Mouse (Mus musculus) 3T3-L1 (cell line): Measurements from ENCODE around the gene Hddc3.

ENCODE experiments used
- DNase-seq: peaks from one replicate; pipeline ENCODE4 v3.0.0-alpha.2; 2015; ENCODE audit warnings: low read depth, low spot score

Hddc3 gene

GRCm38 (mm10) chr7:80369967-80370431 is 27.1 kb downstream of the Hddc3 start:
- no peak for DNase-seq

DNA sequence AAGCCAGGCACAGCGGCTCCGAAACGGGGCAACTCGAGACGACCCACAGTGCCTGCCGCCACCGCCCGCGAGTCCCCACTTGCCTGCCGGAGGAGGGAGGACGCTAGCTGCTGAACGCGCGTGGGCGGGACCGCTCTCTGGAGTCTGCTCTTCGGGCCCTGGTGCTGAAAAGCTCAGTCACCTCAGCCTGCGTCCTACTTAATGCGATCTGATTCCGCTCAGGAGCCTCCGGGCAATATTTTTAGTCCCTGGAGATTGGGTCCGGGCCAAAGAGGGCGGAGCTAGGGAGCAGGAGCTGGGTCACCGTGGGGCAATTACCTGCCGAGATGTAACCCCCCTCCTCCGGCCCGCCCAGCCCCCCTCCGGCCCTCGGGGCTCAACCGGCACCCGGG is 27.7 kb downstream of the Hddc3 start:
- DNase-seq: peak; percentile 77

GRCm38 (mm10) chr7:80371041-80371751 is 28.3 kb downstream of the Hddc3 start, which contains the start of gene Man2a2:
Gene Man2a2 (minus strand): TSS chr7:80371375.
- no peak for DNase-seq

DNA sequence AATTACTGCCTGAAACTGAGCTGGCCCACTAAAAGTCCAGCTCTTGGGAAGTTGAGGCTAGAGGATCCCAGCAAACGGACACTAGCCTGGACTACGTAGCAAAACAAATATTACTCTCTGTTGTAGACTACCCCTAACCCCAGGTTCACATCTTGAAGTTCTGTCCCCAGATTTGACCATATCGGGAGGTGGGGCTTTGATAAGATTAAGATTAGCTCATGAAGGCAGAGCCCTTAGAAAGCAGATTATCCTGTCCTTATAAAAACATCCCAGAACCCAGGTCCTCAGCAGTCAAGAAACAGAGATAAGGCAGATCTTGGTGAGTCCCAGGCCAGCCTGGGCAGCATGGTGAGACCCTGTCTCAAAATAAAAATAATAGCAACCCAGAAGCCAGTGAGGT is 29.3 kb downstream of the Hddc3 start:
- no peak for DNase-seq

GRCm38 (mm10) chr7:80372667-80373066 is 29.8 kb downstream of the Hddc3 start:
- DNase-seq: no peak

DNA sequence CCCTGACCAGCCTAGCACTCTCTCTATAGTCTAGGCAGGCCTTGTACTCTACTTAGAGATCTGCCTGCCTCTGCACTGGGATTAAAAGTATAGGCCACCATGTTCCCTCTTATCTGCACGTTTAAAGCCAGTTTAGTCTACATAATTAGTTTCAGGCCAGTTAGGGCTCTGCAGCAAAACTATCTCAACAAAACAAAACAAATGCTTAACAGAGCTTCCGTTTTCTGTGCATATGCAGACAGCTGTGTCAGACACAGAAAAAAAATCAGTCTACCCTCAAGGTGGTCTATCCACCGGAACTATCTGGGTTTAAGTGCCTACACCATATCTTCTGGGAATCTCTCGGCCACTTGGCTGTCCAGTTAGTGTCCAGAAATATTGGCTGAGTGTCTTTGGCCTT is 30.4 kb downstream of the Hddc3 start:
- DNase-seq: no peak

GRCm38 (mm10) chr7:80373850-80374249 is 30.9 kb downstream of the Hddc3 start:
- no peak for DNase-seq

DNA sequence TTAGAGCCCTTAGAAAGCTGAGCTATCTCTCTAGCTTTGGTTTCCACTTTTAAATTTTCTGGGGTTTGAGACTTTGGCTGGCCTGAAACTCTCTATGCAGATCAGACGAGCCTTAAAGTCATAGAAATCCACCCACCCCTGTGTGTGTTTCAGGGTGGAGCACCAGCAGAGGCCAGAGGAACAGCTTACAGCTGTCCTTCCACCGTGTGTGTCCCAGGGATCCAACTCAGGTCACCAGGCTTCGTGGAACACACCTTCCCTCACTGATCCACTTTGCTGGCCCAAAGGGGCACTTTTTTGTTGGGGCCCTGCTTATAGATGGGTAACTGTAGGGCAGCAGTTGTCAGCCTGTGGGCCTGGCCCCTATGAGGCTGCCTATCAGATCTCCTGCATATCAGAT is 31.4 kb downstream of the Hddc3 start:
- DNase-seq: no peak

GRCm38 (mm10) chr7:80374733-80375132 is 31.8 kb downstream of the Hddc3 start:
- DNase-seq: no peak

DNA sequence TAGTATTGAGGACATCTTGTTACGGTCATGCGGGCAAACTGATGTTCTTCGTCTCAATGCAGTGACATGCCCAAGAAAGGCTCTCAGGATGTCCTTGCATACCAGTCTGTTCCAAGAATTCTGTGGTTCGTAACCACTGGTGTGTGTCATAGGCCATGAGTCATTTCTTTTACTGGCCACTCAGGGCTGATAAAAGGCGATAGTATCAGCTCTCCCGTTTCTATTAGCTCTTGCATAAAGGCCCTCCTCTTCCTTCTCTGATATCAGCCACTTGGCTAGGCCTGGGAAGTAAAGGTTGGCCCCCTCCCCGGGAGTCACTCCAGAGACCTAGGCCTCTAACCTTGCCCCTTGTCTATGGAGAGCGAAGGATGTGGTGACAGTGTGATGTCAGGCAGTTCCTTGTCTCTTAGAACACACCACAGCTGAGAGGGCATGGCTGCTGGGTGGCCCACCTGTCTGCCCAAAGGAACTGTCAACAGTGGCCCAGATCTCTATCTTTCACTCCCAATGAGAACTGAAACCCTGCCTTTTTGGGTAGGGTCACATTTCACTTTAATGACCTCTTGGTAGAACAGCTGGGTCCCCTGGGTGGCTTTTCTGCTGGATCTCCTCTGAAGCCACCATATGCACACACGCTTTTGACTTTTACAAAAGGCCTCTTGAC is 32.6 kb downstream of the Hddc3 start:
- DNase-seq: peak; percentile 94

DNA sequence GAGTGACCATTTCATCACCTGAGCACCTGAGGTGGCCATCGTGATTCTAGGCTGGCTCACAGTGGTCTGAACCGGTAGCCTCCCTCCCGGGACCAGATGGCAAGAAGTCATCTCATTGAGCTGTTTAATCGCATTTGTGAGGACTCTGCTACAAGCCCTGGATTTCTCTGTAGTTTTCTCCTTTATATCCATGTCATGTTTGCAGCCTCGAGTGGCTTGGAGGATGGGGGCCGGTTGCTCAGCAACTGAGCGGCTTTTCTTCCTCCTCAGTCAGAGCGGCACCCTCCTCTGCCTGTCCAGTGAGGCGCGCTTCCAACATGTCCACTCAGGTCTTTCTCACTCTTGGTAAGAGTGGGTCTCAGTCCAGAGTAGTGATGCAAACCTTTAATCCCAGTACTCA is 33.3 kb downstream of the Hddc3 start:
- no peak for DNase-seq

DNA sequence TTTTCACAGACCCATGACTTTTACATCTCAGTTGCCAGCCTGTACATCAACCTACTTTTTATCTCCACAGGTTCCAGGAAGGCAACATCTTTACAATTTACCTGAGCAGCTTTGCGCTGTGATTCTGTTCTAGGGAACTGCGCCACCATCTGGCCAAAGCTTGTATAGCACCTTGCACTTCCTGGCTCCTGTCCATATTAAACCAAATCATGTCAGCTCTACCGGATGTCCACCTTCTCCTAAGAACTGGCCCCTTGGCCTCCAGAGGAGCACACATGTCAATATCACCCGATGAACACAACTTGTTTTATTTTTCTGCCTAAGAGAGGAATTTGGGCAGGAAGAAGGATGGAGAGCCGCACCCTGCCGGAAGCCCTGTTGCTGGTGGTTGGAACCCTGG is 34.6 kb downstream of the Hddc3 start:
- peak; percentile 53 for DNase-seq

DNA sequence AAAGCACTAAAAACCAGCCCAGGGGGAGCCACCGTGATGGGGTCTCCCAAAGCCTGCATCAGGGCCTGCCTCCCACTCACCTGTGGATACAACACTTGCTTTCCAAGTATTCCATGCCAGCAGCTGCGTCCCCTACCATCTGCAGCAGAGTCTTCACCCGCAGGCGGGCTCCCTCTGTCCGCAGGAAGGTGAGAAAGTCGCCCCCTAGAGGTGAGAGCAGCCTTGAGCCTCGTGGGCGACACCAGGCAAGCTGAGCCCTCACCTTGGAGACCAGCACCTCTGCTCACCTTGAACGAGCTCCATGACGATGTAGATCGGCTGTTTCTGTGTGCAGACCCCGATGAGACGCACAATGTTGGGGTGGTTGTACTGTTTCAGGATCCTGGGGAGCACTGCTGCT is 36.6 kb downstream of the Hddc3 start:
- no peak for DNase-seq

DNA sequence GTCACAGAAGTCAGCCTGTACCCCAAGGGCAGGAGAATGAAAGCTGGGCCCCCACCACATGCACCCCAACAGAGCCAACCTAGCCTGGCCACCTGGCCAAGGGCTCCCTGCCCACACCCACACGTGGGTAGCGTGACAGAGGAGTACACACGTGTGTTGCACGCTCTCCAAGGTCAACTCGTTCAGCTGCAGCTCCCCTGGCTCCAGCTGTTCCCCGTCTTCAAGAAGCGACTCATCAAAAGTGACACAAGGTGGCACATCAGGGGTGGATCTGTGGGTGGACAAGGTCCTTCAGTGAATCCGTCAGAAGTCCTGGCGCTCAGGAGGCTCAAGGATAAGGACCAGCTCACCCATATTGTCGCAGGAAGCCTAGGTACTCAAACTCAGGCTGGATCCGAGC is 40.0 kb downstream of the Hddc3 start:
- DNase-seq: no peak

DNA sequence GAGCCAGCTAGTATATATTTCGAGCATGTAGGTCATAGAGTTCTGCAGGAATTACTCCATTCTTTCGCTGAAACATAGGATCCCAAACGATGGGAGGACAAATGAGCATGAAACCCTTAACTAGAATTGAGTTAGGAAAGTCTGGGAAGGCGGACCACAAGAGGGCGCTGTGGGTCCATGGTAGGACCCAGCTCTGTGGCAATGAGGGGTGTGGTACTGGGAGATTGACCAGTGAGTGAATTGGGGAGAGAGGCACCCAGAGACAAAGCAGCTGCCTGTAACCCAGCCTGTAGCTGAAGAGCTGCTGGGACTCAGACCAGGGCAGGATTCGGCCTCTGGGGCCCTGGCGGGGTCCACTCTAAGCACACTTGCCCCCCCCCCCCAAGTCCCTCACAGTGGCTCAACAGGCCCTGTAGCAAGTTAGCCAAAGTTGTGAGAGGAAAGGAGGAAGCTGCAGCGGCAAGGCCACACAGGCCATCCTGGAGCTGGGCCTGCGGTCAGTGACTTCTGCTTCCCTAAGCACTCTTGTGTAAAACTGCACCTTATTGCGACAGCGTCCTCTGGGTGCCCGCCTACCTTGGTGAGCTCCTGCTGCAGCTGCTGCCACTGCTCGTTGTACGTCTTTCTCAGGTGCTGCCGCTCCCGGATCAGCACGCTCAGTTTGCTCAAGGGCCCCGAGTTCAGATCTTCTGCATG is 43.5 kb downstream of the Hddc3 start:
- peak; percentile 88 for DNase-seq

DNA sequence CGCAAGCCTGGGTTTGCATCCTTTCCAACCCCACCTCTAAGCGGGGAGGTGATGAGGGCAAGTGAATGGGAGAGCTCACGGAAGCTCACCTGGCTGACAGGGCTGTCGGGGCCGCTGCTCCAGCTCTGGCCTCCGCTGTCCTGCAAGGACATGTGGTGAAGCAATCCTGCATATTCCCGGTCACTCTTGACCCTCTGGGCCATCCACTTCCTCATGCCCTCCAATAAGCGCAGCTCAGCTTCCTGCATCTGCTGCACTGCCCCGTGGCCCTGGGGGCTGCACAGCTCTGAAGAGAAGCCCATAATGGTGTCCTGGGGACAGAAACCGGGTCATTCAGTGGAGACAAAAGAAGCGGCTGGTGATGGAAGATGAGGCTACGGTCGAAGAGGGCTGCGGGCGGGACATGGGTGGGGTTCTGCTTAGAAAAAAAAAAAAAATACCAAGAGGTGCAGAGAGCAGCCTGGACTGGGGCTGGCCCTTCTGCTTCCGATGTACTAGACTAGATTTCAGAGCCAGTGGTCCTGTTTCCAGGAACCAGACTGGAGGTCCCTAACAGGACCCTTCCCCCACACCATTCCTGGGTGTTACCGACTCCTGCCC is 44.2 kb downstream of the Hddc3 start:
- no peak for DNase-seq

GRCm38 (mm10) chr7:80387633-80388543 is 45.0 kb downstream of the Hddc3 start, which contains the start of gene Fes:
Gene Fes (minus strand): TSS chr7:80387946.
- no peak for DNase-seq

GRCm38 (mm10) chr7:80392119-80392518 is 49.2 kb downstream of the Hddc3 start:
- no peak for DNase-seq

DNA sequence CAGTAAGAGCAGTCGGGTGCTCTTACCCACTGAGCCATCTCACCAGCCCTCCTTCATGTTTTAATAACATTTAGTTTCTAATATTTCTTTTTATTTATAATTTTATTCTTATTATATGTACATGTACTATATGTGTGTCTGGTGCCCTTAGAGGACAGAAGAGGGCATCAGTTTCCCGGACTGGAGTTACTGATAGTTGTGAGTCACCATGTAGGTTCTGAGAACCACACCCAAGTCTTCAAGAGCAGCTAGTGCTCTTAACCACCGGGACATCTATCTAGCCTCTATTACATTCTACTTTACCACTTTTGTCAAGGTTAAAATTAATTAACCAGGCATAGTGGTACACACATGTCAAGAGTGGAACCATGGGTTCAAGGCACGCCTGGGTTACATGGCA is 51.7 kb downstream of the Hddc3 start:
- DNase-seq: peak; percentile 62

GRCm38 (mm10) chr7:80396427-80396826 is 53.5 kb downstream of the Hddc3 start:
- peak; percentile 56 for DNase-seq

DNA sequence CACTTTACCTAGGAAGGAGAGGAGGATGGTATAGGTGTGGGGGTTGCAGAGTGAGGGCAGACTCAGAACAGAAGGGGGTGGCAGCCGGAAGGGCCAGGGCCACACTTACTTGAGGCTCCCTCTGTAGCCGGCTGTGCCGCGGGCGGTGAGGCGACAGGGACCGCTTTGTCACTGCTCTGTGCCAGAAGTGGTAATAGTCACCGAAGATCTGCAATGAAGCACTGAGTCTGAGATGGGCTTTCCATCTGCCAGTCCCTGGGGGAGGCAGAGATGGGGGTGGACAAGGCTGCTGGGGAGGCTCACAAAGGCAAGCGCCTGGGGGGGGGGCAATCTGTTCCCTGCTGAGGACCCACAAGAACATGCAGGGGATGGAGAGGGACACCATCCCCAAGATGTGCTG is 55.1 kb downstream of the Hddc3 start:
- no peak for DNase-seq
